ENCODE assay signal across 29 mouse cellular contexts in genomic region chr2:149305553-149305952, GRCm38 (mm10).
"Had no signal": no experiment of that assay in that cellular context is flagged by ENCODE, and none has a peak within 500 bp of the region (broad histone marks: within the 10 kb centered on the region; RNA-seq: fewer than 3 reads in every experiment).

No protein-coding gene starts in this region.

- H3K9me3 ChIP-seq: limb, embryonic 10.5 days; limb, embryonic 15.5 days; liver, embryonic 15.5 days had no signal

- H3K9ac ChIP-seq: limb, embryonic 12.5 days; limb, embryonic 13.5 days; limb, embryonic 15.5 days; liver, embryonic 12.5 days; liver, embryonic 13.5 days; liver, embryonic 14.5 days; liver, embryonic 15.5 days; liver, postnatal 0 days; lung, embryonic 14.5 days; lung, embryonic 15.5 days; midbrain, embryonic 12.5 days; midbrain, embryonic 13.5 days; midbrain, embryonic 15.5 days had no signal

- H3K4me3 ChIP-seq: limb, embryonic 10.5 days; limb, embryonic 12.5 days; limb, embryonic 13.5 days; limb, embryonic 15.5 days; liver, embryonic 12.5 days; liver, embryonic 13.5 days; liver, embryonic 15.5 days; lung, embryonic 15.5 days; megakaryocyte, embryonic 14.5 days; midbrain, embryonic 10.5 days; midbrain, embryonic 12.5 days; midbrain, embryonic 13.5 days; midbrain, embryonic 15.5 days; myocyte had no signal

- DNase-seq: left cerebral cortex, postnatal 4 days; liver; liver, embryonic 13.5 days; liver, postnatal 0 days; lung, adult 18-20 months; lung, adult 2 months; lung, embryonic 14.5 days; lung, postnatal 10 days; lung, postnatal 14 days; lung, postnatal 36 days; lung, postnatal 4 days; midbrain, embryonic 14.5 days had no signal

- H3K27me3 ChIP-seq: limb, embryonic 12.5 days; limb, embryonic 13.5 days; limb, embryonic 15.5 days; liver, embryonic 12.5 days; liver, embryonic 13.5 days; liver, embryonic 15.5 days; lung, embryonic 15.5 days; megakaryocyte, embryonic 14.5 days; midbrain, embryonic 12.5 days; midbrain, embryonic 13.5 days; midbrain, embryonic 15.5 days had no signal

- H3K27ac ChIP-seq: limb, embryonic 10.5 days; limb, embryonic 12.5 days; limb, embryonic 13.5 days; limb, embryonic 15.5 days; liver, embryonic 12.5 days; liver, embryonic 13.5 days; liver, embryonic 14.5 days; liver, embryonic 15.5 days; lung, embryonic 15.5 days; macrophage; midbrain, embryonic 10.5 days; midbrain, embryonic 12.5 days; midbrain, embryonic 13.5 days; midbrain, embryonic 15.5 days had no signal

- ATAC-seq: liver, embryonic 12.5 days; liver, postnatal 0 days; lung, postnatal 0 days; midbrain, embryonic 13.5 days; midbrain, embryonic 15.5 days; midbrain, embryonic 16.5 days had no signal

- H3K4me1 ChIP-seq: limb, embryonic 10.5 days; limb, embryonic 12.5 days; limb, embryonic 13.5 days; limb, embryonic 15.5 days; liver, embryonic 12.5 days; liver, embryonic 13.5 days; liver, embryonic 15.5 days; lung, embryonic 15.5 days; midbrain, embryonic 10.5 days; midbrain, embryonic 12.5 days; midbrain, embryonic 13.5 days; midbrain, embryonic 15.5 days had no signal

- H3K36me3 ChIP-seq: limb, embryonic 10.5 days; limb, embryonic 12.5 days; limb, embryonic 13.5 days; limb, embryonic 15.5 days; liver, embryonic 12.5 days; liver, embryonic 13.5 days; liver, embryonic 15.5 days; lung, embryonic 15.5 days; midbrain, embryonic 10.5 days; midbrain, embryonic 12.5 days; midbrain, embryonic 13.5 days; midbrain, embryonic 15.5 days had no signal
